Mouse (Mus musculus) kidney, adult 11 months (tissue): Measurements from ENCODE around the gene Tbc1d10b.

Experiments
- DNase-seq: peaks from one replicate; pipeline ENCODE4 v3.0.0; 2022

Gene Tbc1d10b

DNA sequence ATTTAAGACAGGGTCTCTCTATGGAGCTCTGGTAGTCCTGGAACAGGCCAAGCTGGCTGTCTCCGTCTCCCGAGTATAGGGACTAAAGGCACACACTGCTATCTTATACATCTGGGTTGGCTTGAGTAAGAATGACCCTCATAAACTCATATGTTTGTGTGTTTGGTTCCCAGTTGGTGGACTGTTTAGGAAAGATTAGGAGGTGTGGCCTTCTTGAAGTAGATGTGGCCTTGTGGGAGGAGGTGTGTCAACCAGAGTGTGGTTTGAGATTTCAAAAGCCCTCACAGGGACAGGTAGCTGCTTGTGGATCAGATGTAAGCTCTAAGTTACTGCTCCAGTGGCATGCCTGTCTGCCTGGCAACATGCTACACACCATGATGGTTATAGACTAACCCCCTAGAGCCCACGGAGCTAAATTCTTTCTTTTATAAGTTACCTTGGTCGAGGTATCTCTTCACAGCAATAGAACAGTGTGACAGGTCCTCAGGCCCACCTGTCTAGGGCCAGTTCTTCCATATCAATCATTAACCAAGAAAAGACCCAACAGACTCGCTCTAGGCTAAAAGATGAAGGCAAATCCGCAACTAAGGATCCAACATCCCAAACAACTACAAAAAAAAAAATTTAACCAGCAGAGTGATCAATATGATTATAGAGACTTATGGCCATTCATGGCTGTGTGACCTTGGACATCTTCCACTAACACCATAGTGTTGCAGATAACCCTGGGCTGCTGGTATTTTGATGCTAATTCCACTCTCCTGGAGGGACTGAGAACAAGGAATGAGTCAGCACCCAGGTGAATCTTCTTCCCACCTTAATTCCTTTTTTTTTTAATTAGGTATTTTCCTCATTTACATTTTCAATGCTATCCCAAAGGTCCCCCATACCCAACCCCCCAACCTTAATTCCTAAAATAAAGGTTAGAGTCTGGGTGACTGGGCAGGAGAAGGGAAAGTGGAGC, 15.5 kb upstream of the Tbc1d10b start:
- no peak for DNase-seq

DNA sequence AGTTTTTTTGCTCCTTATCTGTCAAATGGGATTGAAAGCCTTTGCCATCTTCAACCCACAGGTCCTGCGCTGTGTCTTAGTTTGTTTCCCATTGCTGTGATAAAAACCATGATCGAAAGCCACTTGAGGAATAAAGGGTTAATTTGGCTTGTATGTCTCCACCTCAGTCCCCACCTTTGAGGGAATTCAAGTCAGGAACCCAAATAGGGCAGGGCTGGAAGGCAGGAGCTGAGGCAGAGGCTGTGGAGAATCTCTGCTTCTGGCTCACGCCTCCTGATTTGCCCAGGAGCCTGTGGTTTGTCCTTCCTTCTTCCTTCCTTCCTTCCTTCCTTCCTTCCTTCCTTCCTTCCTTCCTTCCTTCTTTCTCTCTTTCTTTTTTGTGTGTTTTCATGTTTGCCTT, 14.8 kb upstream of the Tbc1d10b start:
- DNase-seq: no peak

DNA sequence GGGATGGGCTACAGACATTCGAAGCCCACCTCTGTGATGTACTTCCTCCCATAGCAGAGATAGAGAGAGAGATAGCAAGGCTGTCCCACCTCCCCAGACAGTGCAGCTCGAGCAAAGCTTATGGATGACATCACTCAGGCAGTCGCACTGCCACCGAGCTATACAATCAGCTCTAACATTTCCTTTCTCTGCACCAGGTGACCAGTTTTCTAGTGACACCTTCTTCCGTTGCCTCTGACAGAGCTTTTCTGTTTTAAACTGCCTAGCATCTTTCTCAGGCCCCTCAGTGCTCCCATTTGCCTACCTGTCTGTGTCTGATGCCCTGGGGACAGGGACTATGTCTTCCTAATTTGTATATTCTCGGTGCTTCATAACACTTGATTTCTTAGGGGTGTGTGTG, 12.2 kb upstream of the Tbc1d10b start:
- no peak for DNase-seq

DNA sequence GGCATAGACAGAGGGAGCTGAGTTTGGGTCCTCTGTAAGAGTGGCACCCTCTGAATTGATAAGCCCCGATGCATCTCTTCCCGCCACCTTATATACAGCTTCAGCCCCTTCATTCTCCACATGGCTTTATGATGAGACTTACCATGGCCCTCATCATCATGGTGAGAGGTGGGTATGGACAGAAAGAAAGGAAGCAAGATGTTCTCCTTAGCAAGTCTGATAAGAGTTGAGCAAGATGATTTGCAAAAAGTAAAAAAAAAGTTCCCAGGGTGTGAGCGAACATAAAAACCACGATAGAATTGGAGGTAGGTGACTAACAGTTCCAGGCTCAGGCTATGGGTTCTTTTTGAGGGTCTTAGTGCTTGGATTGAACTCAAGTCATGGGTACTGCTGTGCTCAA, 10.4 kb upstream of the Tbc1d10b start:
- DNase-seq: no peak

DNA sequence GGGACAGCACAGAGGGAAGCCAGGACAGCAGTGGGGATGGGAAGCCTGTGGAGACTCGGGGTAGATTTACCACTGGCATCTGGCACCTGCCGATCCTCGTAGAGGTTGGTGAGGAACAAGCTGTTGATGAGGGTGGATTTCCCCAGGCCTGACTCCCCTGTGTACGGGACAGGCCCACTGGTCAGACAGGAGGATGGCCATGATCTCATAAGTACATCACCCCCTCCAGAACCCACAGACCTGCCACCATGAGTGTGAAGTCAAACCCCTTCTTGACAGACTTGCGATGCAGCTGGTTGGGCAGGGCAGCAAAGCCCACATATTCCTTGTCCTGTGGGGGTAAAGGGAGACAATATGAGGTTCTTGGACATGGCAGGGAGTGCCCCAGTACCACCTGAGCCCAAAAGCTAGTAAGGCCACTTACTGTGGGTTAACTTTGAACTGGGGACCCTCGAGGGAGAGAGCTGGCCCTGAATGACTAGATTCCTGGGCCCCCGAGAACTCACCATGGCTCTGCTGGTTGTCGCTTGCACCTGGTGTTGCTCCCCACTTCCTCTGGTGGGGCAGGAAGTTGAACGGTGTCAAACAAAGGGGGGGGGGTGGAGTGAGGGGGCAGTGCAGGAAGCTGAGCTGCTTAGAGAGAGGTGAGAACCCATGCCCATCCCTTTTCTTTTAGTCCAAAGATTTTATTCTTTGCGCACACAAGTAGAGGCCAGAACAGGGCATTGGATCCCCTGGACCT, 9.8 kb upstream of the Tbc1d10b start:
- DNase-seq: no peak

DNA sequence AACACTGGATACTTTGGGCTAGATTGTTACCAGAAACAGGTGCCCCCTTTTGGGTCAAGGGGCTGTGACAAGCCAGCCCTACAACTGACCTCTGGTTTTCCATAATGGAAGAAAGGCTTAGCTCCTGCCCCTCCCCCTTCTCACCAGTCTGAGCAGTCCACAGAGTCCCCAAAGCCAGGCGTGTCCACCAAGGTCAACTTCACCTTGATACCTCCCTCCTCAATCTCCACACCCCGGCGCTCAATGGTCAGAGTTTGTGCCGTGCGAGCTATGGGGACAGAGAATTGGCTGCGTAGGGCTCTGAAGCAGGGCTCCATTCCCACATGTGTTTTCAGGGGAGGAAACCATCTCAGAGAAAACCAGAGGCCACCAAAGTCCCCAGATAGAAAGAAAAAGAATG, 9.2 kb upstream of the Tbc1d10b start:
- DNase-seq: no peak

DNA sequence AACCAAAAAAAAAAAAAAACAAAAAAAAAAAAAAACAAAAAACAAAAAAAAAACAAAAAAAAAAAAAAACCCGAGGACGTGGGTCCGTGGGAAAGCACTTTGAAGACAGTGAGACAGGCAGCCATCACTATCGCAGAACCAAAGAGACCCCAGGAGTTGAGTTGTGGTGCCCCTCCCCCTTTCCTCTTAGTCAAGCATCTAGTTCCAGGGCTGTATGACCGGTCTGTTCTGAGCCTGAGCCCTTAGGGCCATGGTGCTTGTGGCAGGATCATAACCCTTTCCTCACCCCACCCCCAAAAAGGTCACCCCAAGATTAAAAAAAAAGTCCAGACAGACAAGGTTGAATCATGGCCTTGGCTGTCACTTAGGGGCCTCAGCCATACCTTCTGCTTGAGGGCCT, 8.0 kb upstream of the Tbc1d10b start:
- no peak for DNase-seq

DNA sequence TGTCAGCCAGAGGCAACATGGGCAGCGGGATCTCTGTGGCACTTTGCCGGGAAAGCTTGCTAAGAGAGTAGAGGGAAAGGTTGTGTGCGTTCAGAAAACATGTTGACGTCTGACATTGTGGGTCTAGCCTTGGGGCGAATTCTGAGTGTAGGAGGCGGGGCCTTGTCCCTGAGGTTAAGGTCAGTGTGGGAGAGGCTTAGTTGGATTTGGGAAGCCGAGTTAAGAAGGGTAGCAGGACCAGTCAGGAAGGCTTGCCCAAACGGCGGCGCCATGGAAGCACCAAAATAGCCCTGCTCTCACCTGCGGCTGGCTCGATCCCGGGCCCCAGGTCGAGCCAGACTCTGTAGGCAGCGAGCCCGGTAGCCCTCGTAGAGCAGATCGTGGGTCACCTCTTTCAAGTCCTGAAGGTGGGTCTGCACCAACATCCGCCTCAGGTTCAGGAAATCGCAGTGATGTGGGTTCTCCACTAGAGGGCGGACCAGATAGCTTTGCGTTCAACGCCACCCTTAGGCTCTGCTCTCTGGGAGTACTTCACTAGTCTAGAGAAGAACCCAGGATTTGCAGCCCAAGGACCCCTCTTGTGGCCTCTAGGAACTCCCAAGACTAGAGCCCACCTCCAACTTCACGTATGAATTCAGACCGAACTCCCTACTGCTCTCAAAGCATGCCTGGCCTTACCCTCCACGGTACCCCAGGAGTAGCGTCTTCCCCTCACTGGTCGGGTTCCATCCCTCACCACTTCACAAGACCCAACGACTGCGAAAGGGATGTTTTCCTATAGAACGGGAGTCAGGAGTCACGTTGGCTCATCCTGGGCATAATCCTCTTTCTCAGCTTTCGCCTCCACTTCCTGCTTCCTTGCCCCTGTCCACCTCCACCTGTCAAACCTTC, 7.0 kb upstream of the Tbc1d10b start:
- peak; percentile 67 for DNase-seq

DNA sequence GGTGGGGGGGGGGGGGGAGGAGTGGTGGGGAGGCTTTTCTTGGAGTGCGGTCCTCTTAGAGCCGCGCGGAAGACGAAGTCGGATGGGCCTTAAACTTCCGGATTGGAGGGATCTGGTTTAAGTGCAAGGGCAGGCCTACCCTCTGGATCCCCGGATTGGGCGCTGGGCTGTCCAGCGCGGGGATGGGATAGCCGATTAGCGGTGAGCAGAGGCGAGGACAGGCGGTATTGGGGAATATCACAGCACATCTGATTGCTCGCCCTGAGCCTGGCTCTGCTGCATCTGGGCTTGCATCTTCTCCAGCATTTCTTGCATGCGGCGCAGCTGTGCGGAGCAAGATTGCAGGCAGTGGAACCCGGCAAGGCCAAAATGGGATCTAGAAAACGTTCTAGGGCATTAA, 6.3 kb upstream of the Tbc1d10b start:
- DNase-seq: no peak

DNA sequence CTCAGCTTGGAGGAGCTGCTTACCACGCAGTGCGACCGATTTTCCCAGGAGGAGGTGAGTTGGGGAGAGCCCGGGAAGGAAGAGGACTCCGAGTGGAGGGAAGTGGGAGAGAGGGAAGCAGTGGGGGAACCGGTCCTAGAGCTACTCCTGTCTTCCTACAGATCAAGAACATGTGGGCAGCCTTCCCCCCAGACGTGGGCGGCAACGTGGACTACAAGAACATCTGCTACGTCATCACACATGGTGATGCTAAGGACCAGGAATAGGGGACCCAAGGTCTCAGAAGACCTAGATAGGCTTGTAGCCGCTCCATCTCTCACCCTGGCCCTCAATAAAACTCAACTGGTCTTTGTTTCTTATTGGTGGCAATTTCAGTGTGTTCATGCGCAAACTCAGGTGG, 5.7 kb upstream of the Tbc1d10b start:
- no peak for DNase-seq

DNA sequence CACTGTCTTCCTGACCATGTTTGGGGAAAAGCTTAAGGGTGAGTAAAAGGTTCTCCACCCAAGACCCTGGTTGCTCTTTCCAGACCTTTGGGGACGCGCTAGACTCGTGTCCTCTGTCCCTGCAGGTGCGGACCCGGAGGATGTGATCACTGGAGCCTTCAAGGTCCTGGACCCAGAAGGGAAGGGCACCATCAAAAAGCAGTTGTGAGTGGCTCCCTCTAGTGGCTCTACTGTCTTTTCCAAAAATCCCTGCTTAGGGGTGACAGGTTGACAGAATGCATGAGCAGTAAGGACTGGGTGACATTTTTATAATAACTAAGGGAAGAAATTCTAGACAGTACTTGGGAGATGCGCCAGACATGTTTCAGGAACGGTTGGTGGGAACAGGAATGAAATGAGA, 5.2 kb upstream of the Tbc1d10b start:
- no peak for DNase-seq

DNA sequence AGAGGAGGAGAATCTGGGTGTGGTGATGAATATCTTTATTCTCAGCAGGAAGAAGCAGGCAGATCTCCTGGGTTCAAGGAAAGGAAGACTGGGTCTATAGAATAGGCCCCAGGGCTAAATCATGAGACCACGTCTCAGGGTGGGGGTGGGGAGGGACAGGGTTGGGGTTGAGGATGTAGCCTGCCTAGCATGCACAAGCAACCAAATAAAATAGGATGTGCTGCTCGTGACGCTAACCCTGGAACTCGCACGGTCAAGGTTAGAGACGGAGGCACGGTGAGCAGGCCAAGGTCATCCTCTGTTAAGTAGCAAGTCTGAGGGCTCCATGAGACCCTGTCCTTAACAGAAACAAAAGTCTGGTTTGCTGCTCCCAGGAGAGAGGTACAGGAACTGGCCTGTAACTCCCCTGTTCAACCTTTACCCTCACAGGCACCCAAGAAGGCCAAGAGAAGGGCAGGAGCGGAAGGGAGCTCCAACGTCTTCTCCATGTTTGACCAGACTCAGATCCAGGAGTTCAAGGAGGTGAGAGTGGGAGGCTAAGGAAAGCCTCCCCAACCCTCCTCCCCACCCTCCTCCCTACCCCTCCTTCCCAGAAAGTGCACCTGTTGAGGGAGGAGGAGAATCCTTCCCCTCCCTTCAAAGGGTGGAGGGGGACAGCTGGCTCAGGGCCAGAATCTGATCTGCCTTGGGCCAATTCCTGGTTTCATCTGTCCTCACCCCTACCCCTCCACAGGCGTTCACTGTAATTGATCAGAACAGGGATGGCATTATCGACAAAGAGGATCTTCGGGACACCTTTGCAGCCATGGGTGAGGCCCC, 4.4 kb upstream of the Tbc1d10b start:
- DNase-seq: no peak

DNA sequence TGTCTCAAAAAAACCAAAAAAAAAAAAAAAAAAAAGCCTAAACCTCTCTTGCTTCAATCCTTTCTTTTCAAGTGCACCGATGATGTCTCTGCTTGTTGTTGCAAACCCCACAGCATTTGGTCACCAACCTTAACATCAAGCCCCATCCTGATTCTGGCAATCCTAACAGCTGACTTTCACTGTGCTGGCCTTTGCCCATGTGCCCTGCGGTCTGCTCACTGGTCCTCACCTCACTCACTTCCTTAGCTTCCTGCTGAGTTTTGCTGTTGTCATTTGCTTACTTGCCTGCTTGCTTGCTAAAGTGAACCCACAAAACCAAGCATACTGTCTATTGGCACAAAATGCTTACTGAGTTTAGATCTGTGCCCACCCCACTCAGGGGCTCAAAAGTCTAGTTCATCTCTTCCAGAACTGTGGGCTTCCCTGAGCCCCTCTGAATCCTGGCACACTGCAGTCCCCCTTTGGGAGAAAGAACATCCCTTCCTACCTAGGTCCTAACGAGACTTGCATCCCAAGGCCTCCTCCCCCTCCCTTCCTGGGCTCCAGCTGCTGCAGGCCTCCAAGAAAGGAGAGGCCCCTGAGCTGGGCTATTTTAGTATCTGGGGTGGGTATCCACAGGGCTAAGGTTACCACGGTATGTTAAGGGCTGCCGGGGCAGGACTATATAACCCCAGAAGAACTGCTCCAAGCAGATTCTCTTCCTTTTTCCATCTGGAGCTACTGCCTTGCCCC, 2.9 kb upstream of the Tbc1d10b start:
- no peak for DNase-seq

DNA sequence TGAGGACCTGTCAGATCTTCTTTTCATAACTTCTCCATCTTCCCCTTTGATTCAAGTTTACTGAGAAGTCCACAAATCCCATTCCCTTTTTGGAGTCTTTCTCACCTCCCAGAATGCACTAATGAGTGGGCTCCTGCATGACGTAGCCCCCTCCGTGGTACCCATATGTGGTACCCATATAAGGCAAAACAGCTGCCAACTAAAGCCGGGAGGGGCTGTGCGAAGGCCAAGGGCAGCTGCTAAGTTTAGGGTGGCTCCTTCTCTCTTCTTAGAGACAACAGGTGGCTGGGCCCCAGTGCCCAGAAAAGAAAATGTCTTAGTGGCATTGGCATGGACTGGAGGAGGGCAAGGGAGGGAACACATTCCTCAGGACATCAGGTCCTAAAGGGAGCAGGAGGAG, 2.0 kb upstream of the Tbc1d10b start:
- DNase-seq: no peak

DNA sequence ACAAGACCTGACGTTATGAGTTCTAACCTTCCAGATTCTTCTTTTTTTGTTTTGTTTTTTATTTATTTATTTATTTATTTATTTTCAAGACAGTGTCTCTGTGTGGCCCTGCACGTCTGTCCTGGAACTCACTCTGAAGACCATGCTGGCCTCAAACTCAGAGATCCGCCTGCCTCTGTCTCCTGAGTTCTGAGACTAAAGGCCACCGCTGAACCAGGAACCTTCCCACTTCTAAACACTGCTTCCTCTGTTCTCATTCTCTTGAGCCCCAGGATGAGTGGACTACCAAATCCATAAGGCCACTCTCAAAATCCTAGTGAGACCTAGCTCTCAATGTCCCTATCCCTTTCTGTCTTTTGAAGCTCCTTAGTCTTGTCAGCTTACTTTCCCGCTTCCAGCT, 1.6 kb upstream of the Tbc1d10b start:
- no peak for DNase-seq

DNA sequence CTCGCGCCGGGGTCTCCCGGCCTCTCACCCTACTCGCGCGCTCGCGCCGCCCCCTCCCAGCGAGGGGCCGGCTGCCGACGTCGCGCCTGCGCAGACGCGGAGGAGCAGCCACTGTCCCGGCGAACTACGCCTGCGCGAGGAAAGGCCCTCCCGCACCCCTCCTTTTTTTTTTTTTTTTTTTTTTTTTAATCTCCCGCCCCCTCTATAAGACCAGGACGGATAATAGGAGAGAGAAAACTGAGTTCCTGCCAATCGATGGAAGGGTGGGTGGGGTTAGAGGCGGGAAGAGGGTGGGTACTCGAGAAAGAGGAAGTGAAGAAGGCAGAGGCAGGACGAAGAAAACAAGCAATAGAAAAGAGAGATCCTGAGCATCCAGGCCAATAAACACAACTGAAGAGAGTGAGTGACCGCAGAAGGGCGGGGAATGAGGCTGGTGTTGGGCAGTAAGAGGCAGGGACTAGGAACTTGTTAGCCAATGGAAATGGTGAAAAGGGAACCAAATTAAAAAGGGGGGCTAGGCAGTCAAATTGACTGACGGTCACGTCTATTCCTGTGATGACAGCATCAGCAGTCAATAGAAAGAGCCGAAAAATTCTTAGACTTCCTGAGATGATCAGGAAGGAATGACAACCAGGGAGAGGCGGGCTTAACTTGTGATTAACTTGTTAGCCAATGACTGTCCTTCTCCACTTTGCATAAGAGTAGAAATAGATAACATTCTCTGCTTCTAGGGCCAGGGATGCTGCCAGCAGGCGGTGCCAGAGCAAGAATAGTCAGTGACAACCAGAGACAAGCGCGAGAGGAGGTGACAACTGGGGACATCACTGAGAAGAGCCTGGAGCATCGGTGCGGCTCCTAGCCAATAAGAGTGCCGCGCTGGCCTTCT, 528 bp upstream of the Tbc1d10b start, which contains the start of gene Mylpf:
Mylpf (plus strand) TSS at position 338 of the 886 bp plus-strand sequence.
- DNase-seq: peak; percentile 99

DNA sequence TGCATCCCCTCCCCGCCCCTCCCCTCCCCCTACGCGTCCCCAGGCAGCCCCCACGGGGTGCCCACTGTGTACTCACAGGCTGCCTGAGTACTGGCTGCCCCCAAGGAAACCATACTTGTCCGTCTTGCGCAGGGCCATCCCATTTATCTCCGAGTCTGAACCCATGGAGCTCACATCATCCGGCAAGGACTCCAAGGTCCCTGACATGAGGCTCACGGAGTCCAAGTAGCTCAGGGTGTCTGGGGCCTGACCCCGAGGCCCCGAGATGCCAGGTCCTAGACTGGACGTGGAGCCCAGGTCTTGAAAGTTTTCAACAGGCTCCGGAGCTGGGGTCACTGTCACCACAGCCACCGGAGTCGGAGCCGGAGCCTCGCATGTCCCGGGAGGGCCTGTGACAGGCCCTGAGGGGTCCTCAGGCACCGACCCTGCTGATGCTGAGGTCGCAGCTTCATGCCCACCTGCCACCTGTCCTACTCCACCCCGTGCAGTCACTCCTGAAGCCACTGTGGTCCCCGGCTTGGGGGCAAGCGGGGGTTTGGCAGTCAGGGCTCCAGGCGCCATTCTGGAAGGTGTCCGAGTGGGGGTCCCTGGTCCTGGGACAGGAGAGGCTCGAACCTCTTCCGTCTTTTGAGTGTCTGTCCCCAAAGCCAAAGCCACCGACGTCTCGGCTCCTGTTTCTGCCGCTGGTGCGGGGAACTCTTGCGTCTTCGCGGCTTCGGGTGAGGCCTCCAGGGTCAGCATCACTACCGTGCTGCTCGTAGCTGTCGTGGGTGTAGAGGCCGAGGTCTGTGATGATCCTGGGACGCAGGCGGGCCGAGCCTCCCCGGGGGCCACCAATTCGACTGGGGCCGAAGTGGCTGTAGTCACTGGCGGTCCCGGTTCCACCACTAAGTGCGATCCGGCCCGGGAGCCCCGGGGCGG, 634 bp downstream of the Tbc1d10b start:
- no peak for DNase-seq

DNA sequence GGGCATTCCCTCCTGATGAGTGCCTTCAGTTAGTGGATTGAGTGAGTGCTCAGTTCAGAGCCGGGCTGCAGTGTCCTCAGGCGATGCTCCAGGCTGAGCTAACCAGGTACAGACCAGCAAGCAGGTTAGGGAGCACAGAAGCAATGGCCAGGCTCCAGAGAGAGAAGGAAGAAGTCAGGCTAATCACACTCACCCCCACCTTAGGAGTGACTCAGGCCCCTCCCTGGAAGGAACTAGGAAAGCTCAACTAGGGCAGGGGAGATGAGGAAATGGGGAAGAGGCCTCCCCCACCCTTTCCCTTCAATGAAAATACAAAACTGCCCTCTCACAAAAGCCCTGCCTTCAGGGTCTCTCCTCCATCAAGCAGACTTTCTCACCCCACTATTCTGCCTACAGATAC, 1.7 kb downstream of the Tbc1d10b start:
- no peak for DNase-seq

DNA sequence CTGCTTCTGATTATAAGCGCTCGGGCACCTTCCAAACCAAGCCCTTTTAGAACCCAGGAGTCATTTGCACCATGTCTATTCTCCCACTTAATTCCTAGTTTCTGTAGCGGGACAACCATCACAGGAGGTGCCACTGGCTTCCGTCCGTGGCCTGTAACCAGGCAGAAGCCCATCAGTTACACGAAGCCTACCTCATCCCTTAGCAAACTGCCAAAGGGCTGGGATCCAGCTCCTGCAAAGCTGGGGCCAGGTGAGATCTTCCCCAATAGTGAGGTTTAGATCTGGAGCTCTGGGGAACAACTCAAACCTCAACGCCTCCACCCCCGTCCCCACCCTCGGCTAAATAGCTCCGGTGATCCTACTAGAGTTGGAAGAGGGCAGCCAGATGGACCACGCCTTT, 11.8 kb downstream of the Tbc1d10b start:
- no peak for DNase-seq
